Mouse (Mus musculus) v-Abl transformed pro-B cells (cell line): ENCODE data around the gene Maml2.

Experiments used
- in situ Hi-C, 2 experiments: fragments of 400-800 bp; cut with MboI; formaldehyde crosslinking; loops; one replicate each; pipeline ENCODE4 v1.15.1; 2025; ENCODE audit not compliant: unreplicated experiment in 2 of 2

Maml2 gene

GRCm38 (mm10) chr9:13598596-13599333 is 301.0 kb downstream of the Maml2 start:
- in situ Hi-C loops = no loop called here

GRCm38 (mm10) chr9:13599334-13599614 is 301.5 kb downstream of the Maml2 start:
- in situ Hi-C loops = no loop called here

- in situ Hi-C loops = no loop called here
Observed at GRCm38 (mm10) chr9:13599800-13600199, 302.0 kb downstream of the Maml2 start.

GRCm38 (mm10) chr9:13601729-13602128 is 304.0 kb downstream of the Maml2 start:
- in situ Hi-C loops = no loop called here

GRCm38 (mm10) chr9:13603533-13604143 is 305.9 kb downstream of the Maml2 start:
- in situ Hi-C loops = no loop called here

GRCm38 (mm10) chr9:13607609-13608185 is 309.9 kb downstream of the Maml2 start:
- in situ Hi-C loops = no loop called here

GRCm38 (mm10) chr9:13608532-13609071 is 310.8 kb downstream of the Maml2 start:
- in situ Hi-C loops = no loop called here

GRCm38 (mm10) chr9:13611561-13611960 is 313.8 kb downstream of the Maml2 start:
- in situ Hi-C loops = no loop called here

GRCm38 (mm10) chr9:13612371-13612770 is 314.6 kb downstream of the Maml2 start:
- in situ Hi-C loops = no loop called here

GRCm38 (mm10) chr9:13613325-13614268 is 315.8 kb downstream of the Maml2 start:
- in situ Hi-C loops = no loop called here

GRCm38 (mm10) chr9:13616383-13617009 is 318.7 kb downstream of the Maml2 start:
- in situ Hi-C loops = no loop called here

GRCm38 (mm10) chr9:13620794-13621193 is 323.0 kb downstream of the Maml2 start:
- in situ Hi-C loops = no loop called here

- in situ Hi-C loops = no loop called here
Observed at GRCm38 (mm10) chr9:13621941-13622340, 324.2 kb downstream of the Maml2 start.

GRCm38 (mm10) chr9:13622426-13622825 is 324.7 kb downstream of the Maml2 start:
- in situ Hi-C loops = no loop called here

- in situ Hi-C loops = no loop called here
Observed at GRCm38 (mm10) chr9:13623892-13624422, 326.2 kb downstream of the Maml2 start.

- in situ Hi-C loops = no loop called here
Observed at GRCm38 (mm10) chr9:13624780-13625179, 327.0 kb downstream of the Maml2 start.

- in situ Hi-C loops = no loop called here
Observed at GRCm38 (mm10) chr9:13625215-13625614, 327.5 kb downstream of the Maml2 start.

GRCm38 (mm10) chr9:13626480-13626879 is 328.7 kb downstream of the Maml2 start:
- in situ Hi-C loops = no loop called here

- in situ Hi-C loops = no loop called here
Observed at GRCm38 (mm10) chr9:13633371-13633770, 335.6 kb downstream of the Maml2 start.

GRCm38 (mm10) chr9:13639655-13640054 is 341.9 kb downstream of the Maml2 start:
- in situ Hi-C loops = no loop called here
